Mouse (Mus musculus): Measurements from ENCODE around the gene Nhs.

DNA sequence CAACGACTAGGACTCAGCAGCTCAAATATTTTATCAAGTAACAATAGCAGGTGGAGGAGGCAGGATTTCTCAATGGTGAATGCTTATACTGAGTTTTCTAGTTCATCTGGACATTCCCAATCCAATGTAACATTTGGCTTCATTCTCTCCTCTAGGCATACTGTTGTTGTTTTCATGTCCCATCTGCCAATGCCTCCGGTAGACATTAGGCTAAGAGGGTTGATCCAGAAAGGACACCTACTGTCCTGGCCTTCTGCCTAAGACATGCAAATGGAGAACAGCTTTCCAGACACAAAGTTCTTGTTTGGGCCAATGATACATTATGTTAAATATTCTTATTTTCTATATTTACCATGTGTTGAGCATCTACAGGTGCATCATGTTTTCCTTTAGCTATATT, 236.9 kb downstream of the Nhs start:
- TF ChIP-seq CTCF (IDR thresholded peaks at IDR 0.05; ENCODE audit: borderline replicate concordance, extremely low read depth, insufficient read depth, insufficient read length) (no peak), POLR2A (IDR thresholded peaks at IDR 0.05; ENCODE audit: borderline replicate concordance, extremely low read depth, insufficient read depth, insufficient read length, poor library complexity, severe bottlenecking) (no peak)
